Mouse (Mus musculus) mouse trophoblast stem cell (cell line): Measurements from ENCODE around the gene Ccl9.

ENCODE experiments used
- in situ Hi-C, 2 experiments: fragments of 300-500 bp; cut with MseI, MboI; formaldehyde crosslinking; loops; 2 replicates in 1 of 2; 3 replicates in 1 of 2; pipeline ENCODE4 v1.15.1; 2025

Gene Ccl9

GRCm38 (mm10) chr11:83538705-83539314 lies 39.6 kb downstream of the Ccl9 start:
- in situ Hi-C loops = no loop called here

- in situ Hi-C loops = no loop called here
Measured at GRCm38 (mm10) chr11:83536831-83537230, 41.6 kb downstream of the Ccl9 start.

GRCm38 (mm10) chr11:83534609-83535423 lies 43.6 kb downstream of the Ccl9 start:
- in situ Hi-C loops = no loop called here

- in situ Hi-C loops = no loop called here
Measured at GRCm38 (mm10) chr11:83534143-83534542, 44.3 kb downstream of the Ccl9 start.

- in situ Hi-C loops = no loop called here
Measured at GRCm38 (mm10) chr11:83533192-83533591, 45.2 kb downstream of the Ccl9 start.

- in situ Hi-C loops = no loop called here
Measured at GRCm38 (mm10) chr11:83530360-83530759, 48.1 kb downstream of the Ccl9 start, which contains the start of gene Ccl5. Gene Ccl5 (minus strand): TSS chr11:83530518.

- in situ Hi-C loops = no loop called here
Measured at GRCm38 (mm10) chr11:83529024-83529423, 49.4 kb downstream of the Ccl9 start.
